Mouse (Mus musculus) MEL (cell line): ENCODE data around the gene Rad51d. TPM values are rescaled to one million over a fixed set of nuclear protein-coding genes. Genes with fewer than 3 reads are reported as not detected.
A peak's percentile ranks its signal among the peaks of the same experiment; 100 is the strongest.

Experiments
- DNase-seq: peaks from one replicate; pipeline ENCODE4 v3.0.0; 2011; ENCODE audit warnings: low read depth, low spot score
- H3K27ac ChIP-seq: 2 replicates; pipeline ENCODE4 v1.5.1; 2012; ENCODE audit warnings: low read depth, mild to moderate bottlenecking, control low read depth, low read length, moderate library complexity; ENCODE audit not compliant: control insufficient read depth
- H3K27me3 ChIP-seq, 2 experiments: fragments of 150-350 bp in 1 of 2; sonication (generic) in 1 of 2; 2 replicates each; pipeline ENCODE4 v1.6.1; 2012; ENCODE audit warnings: low read length in 2 of 2, mild to moderate bottlenecking in 2 of 2, improper control_type of control experiment in 1 of 2, moderate library complexity in 1 of 2; ENCODE audit not compliant: insufficient read depth in 2 of 2, control insufficient read depth in 1 of 2
- H3K36me3 ChIP-seq, 2 experiments: 2 replicates each; pipeline ENCODE4 v1.6.1; 2012 to 2014; ENCODE audit warnings: low read length in 2 of 2, improper control_type of control experiment in 1 of 2, inconsistent platforms in 1 of 2, mild to moderate bottlenecking in 1 of 2; ENCODE audit not compliant: insufficient read depth in 2 of 2, control insufficient read depth in 1 of 2
- H3K4me1 ChIP-seq, 2 experiments: fragments of 150-350 bp in 1 of 2; sonication (generic) in 1 of 2; 2 replicates each; pipeline ENCODE4 v1.6.1; 2012; ENCODE audit warnings: low read length in 2 of 2, improper control_type of control experiment in 1 of 2, mild to moderate bottlenecking in 1 of 2; ENCODE audit not compliant: insufficient read depth in 2 of 2, control insufficient read depth in 1 of 2
- H3K4me3 ChIP-seq, 2 experiments: fragments of 150-350 bp in 1 of 2; sonication (generic) in 1 of 2; 2 replicates each; pipeline ENCODE4 v1.5.1; 2012; ENCODE audit warnings: low read depth in 2 of 2, low read length in 2 of 2, mild to moderate bottlenecking in 2 of 2, moderate library complexity in 2 of 2, control low read depth in 1 of 2, improper control_type of control experiment in 1 of 2; ENCODE audit not compliant: control insufficient read depth in 1 of 2, insufficient read depth in 1 of 2
- H3K79me2 ChIP-seq: 2 replicates; pipeline ENCODE4 v1.6.1; 2012; ENCODE audit warnings: mild to moderate bottlenecking, low read length, moderate library complexity; ENCODE audit not compliant: control insufficient read depth, poor library complexity, insufficient read depth
- H3K9ac ChIP-seq: 2 replicates; pipeline ENCODE4 v1.6.1; 2012; ENCODE audit warnings: low read depth, mild to moderate bottlenecking, control low read depth, low read length, moderate library complexity; ENCODE audit not compliant: control insufficient read depth, poor library complexity, severe bottlenecking
- H3K9me3 ChIP-seq: fragments of 150-350 bp; sonication (generic); replicated peaks from 2 replicates; pipeline ENCODE4 v1.6.1; 2012; ENCODE audit warnings: mild to moderate bottlenecking, low read length, improper control_type of control experiment, moderate library complexity; ENCODE audit not compliant: insufficient read depth
- BHLHE40 ChIP-seq: IDR thresholded peaks from 2 replicates; pipeline ENCODE4 v1.6.1; 2012; ENCODE audit warnings: low read depth, mild to moderate bottlenecking, inconsistent platforms, low read length, improper control_type of control experiment, borderline replicate concordance
- CHD1 ChIP-seq: IDR thresholded peaks from 2 replicates; pipeline ENCODE4 v1.6.1; 2012; ENCODE audit warnings: low read depth, mild to moderate bottlenecking, inconsistent platforms, low read length, improper control_type of control experiment
- CTCF ChIP-seq, 3 experiments: IDR thresholded peaks in 2 of 3; conservative IDR thresholded peaks in 1 of 3; 2 replicates each; pipeline ENCODE4 v1.5.1; 2011 to 2012; ENCODE audit warnings: low read length in 3 of 3, low read depth in 2 of 3, mild to moderate bottlenecking in 2 of 3, improper control_type of control experiment in 1 of 3, inconsistent platforms in 1 of 3, mixed read lengths in 1 of 3, moderate library complexity in 1 of 3; ENCODE audit not compliant: control insufficient read depth in 1 of 3, insufficient read depth in 1 of 3, poor library complexity in 1 of 3, severe bottlenecking in 1 of 3
- E2F4 ChIP-seq: IDR thresholded peaks from 2 replicates; pipeline ENCODE4 v1.6.1; 2011; ENCODE audit warnings: low read depth, low read length, improper control_type of control experiment, borderline replicate concordance
- ELF1 ChIP-seq: IDR thresholded peaks from 2 replicates; pipeline ENCODE4 v1.6.1; 2014; ENCODE audit warnings: low read depth, mild to moderate bottlenecking, inconsistent platforms, low read length, improper control_type of control experiment, moderate library complexity
- EP300 ChIP-seq, 2 experiments: IDR thresholded peaks; 2 replicates each; pipeline ENCODE4 v1.6.1; 2011; ENCODE audit warnings: improper control_type of control experiment in 2 of 2, low read length in 2 of 2, low read depth in 1 of 2, mild to moderate bottlenecking in 1 of 2
- ETS1 ChIP-seq: IDR thresholded peaks from 2 replicates; pipeline ENCODE4 v1.6.1; 2012; ENCODE audit warnings: low read depth, mild to moderate bottlenecking, inconsistent platforms, low read length, improper control_type of control experiment, moderate library complexity
- GABPA ChIP-seq: IDR thresholded peaks from 2 replicates; pipeline ENCODE4 v1.6.1; 2012; ENCODE audit warnings: low read depth, mild to moderate bottlenecking, inconsistent platforms, low read length, improper control_type of control experiment, moderate library complexity
- GATA1 ChIP-seq: IDR thresholded peaks from 2 replicates; pipeline ENCODE4 v1.6.1; 2011; ENCODE audit warnings: low read depth, low read length, improper control_type of control experiment
- HCFC1 ChIP-seq: IDR thresholded peaks from 2 replicates; pipeline ENCODE4 v1.6.1; 2012; ENCODE audit warnings: low read depth, mild to moderate bottlenecking, inconsistent platforms, low read length, improper control_type of control experiment, moderate library complexity
- JUND ChIP-seq: IDR thresholded peaks from 2 replicates; pipeline ENCODE4 v1.6.1; 2011; ENCODE audit warnings: low read depth, mild to moderate bottlenecking, improper control_type of control experiment, low read length
- MAFK ChIP-seq: IDR thresholded peaks from 2 replicates; pipeline ENCODE4 v1.6.1; 2011; ENCODE audit warnings: low read depth, mild to moderate bottlenecking, low read length, improper control_type of control experiment, borderline replicate concordance
- MAZ ChIP-seq: IDR thresholded peaks from 2 replicates; pipeline ENCODE4 v1.6.1; 2012; ENCODE audit warnings: low read depth, mild to moderate bottlenecking, inconsistent platforms, low read length, improper control_type of control experiment
- MYC ChIP-seq: IDR thresholded peaks from 2 replicates; pipeline ENCODE4 v1.6.1; 2011; ENCODE audit warnings: low read depth, mild to moderate bottlenecking, low read length, improper control_type of control experiment, moderate library complexity
- NELFE ChIP-seq: IDR thresholded peaks from 2 replicates; pipeline ENCODE4 v1.6.1; 2011; ENCODE audit warnings: low read depth, low read length, improper control_type of control experiment
- NRF1 ChIP-seq: IDR thresholded peaks from 2 replicates; pipeline ENCODE4 v1.6.1; 2014; ENCODE audit warnings: low read depth, mild to moderate bottlenecking, inconsistent platforms, low read length, improper control_type of control experiment, moderate library complexity; ENCODE audit not compliant: poor library complexity, insufficient read depth, severe bottlenecking
- POLR2A ChIP-seq, 2 experiments: IDR thresholded peaks; 2 replicates each; pipeline ENCODE4 v1.6.1; 2011 to 2012; ENCODE audit warnings: low read length in 2 of 2, mild to moderate bottlenecking in 2 of 2, control low read depth in 1 of 2, improper control_type of control experiment in 1 of 2, low read depth in 1 of 2, moderate library complexity in 1 of 2; ENCODE audit not compliant: control insufficient read depth in 1 of 2, insufficient read depth in 1 of 2, poor library complexity in 1 of 2
- POLR2AphosphoS2 ChIP-seq: IDR thresholded peaks from 2 replicates; pipeline ENCODE4 v1.6.1; 2011; ENCODE audit warnings: low read length, improper control_type of control experiment
- RAD21 ChIP-seq: IDR thresholded peaks from 2 replicates; pipeline ENCODE4 v1.6.1; 2011; ENCODE audit warnings: mild to moderate bottlenecking, low read depth, low read length, improper control_type of control experiment
- RCOR1 ChIP-seq: IDR thresholded peaks from 2 replicates; pipeline ENCODE4 v1.6.1; 2012; ENCODE audit warnings: low read depth, mild to moderate bottlenecking, inconsistent platforms, low read length, improper control_type of control experiment
- SIN3A ChIP-seq: IDR thresholded peaks from 2 replicates; pipeline ENCODE4 v1.6.1; 2012; ENCODE audit warnings: low read length, improper control_type of control experiment, inconsistent platforms
- TAL1 ChIP-seq: IDR thresholded peaks from 2 replicates; pipeline ENCODE4 v1.6.1; 2012; ENCODE audit warnings: mild to moderate bottlenecking, inconsistent platforms, low read length, moderate library complexity, mixed read lengths
- TBP ChIP-seq: IDR thresholded peaks from 2 replicates; pipeline ENCODE4 v1.8.0; 2011; ENCODE audit warnings: low read depth, low read length, improper control_type of control experiment
- TCF12 ChIP-seq: IDR thresholded peaks from 2 replicates; pipeline ENCODE4 v1.6.1; 2014; ENCODE audit warnings: low read depth, mild to moderate bottlenecking, inconsistent platforms, low read length, improper control_type of control experiment, moderate library complexity
- USF1 ChIP-seq: IDR thresholded peaks from 2 replicates; pipeline ENCODE4 v1.6.1; 2014; ENCODE audit warnings: low read depth, mild to moderate bottlenecking, inconsistent platforms, low read length, improper control_type of control experiment, moderate library complexity
- USF2 ChIP-seq, 2 experiments: IDR thresholded peaks; 2 replicates each; pipeline ENCODE4 v1.6.1; 2011 to 2012; ENCODE audit warnings: improper control_type of control experiment in 2 of 2, low read length in 2 of 2, borderline replicate concordance in 1 of 2, inconsistent platforms in 1 of 2, low read depth in 1 of 2, mild to moderate bottlenecking in 1 of 2; ENCODE audit not compliant: insufficient read depth in 1 of 2
- ZC3H11A ChIP-seq: IDR thresholded peaks from 2 replicates; pipeline ENCODE4 v1.6.1; 2012; ENCODE audit warnings: low read depth, mild to moderate bottlenecking, inconsistent platforms, low read length, improper control_type of control experiment
- ZNF384 ChIP-seq: IDR thresholded peaks from 2 replicates; pipeline ENCODE4 v1.6.1; 2012; ENCODE audit warnings: low read depth, mild to moderate bottlenecking, inconsistent platforms, low read length, improper control_type of control experiment
- polyA plus RNA-seq, 2 experiments: library from polyadenylated mRNA; stranded (reverse) in 1 of 2; unstranded in 1 of 2; fragments of >175 nt in 1 of 2; fragments of >200 nt in 1 of 2; gene quantifications; 2 replicates each; pipeline versions ENCODE4 v1.2.1 to v1.2.4; 2012; ENCODE audit warnings: low replicate concordance in 2 of 2, low read depth in 1 of 2; ENCODE audit not compliant: insufficient read length in 2 of 2, insufficient read depth in 1 of 2, missing spikeins in 1 of 2
- total RNA-seq: library from RNA; depleted of rRNA; stranded (reverse); fragments of 300-350 nt; gene quantifications from 2 replicates; pipeline ENCODE4 v1.2.3, GENCODE M21; 2012

Gene Rad51d
- total and polyA plus RNA-seq, 3 experiments, result 21.1 to 30.0 TPM; not detected in 1

DNA sequence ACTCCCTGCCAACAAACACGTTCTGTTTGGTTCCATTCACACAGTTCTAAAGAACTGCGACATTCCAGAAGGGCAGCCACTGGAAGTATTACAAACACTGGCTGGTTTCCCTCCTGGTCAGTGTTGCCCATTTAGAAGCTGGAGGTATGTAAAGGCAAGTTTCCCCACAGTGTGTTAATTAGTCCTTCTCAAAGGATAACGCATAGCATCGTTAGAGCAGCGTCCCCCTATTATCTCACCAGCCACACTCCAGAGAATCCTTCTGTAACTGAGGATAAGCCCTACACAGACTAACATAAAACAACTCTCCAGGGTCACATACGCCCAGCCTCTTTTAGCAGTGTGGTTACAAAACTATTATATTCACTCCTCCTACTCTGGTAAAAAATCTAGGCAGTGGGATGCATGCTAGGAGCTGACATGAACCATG is 42.8 kb downstream of the Rad51d start (continued):
- peak; percentile 98 for TF ChIP-seq TAL1
- TF ChIP-seq NELFE, result no peak

DNA sequence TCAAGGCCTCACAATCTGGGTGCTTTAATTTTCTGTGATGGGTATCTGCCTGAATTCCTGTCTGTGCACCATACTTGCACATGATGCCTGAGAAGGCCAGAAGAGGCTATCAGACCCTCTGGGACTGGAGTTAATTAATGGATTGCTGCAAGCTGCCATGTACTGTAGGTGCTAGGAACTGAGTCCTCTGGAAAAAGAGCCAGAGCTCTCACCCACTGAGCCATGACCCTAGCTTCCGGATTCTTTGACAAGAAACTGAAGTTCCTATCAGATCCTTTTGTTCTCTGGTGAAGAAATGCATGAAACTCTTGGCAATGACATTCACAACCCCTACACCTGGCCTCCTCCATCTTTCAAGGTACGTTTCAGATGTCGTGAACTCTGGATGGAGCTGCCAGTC is 43.5 kb downstream of the Rad51d start:
- H3K9me3 ChIP-seq, result no peaks in the 10 kb centered on the region
- no peaks in the 10 kb centered on the region for H3K27me3 ChIP-seq
- TF ChIP-seq GATA1 (peak; percentile 59), POLR2A (IDR thresholded peaks at IDR 0.05; ENCODE audit: control insufficient read depth in 1 of 2, insufficient read depth in 1 of 2, low read depth in 1 of 2, low read length in 2 of 2, poor library complexity in 1 of 2) (no peak), CHD1 (peak; percentile 48; the same call in 1 of the 2 replicates), ELF1 (peak; percentile 78; the same call in 1 of the 2 replicates), ETS1 (peak; percentile 35; the same call in 1 of the 2 replicates), EP300 (IDR thresholded peaks at IDR 0.05; ENCODE audit: low read depth in 1 of 2, low read length in 2 of 2) (peak in 1 of 2 experiments; percentile 48; a peak in 1 of 4 replicates), SIN3A (peak; percentile 51; the same call in 1 of the 2 replicates), RAD21 (no peak), TCF12 (peak; percentile 30; the same call in 1 of the 2 replicates), HCFC1 (no peak)
- peak overlapping the region; percentile 43 for H3K9ac ChIP-seq
- peaks cover 0 to 32% of the 10 kb centered on the region in 2 experiments; a peak in 2 of 4 replicates for H3K36me3 ChIP-seq
- DNase-seq, result peak; percentile 79
- H3K4me1 ChIP-seq, result peaks cover 21 to 31% of the 10 kb centered on the region in 2 experiments
- peaks cover 3% of the 10 kb centered on the region for H3K79me2 ChIP-seq
- peak overlapping the region; percentile 88 for H3K27ac ChIP-seq
- peak overlapping the region; percentile 7 to 59 for H3K4me3 ChIP-seq

DNA sequence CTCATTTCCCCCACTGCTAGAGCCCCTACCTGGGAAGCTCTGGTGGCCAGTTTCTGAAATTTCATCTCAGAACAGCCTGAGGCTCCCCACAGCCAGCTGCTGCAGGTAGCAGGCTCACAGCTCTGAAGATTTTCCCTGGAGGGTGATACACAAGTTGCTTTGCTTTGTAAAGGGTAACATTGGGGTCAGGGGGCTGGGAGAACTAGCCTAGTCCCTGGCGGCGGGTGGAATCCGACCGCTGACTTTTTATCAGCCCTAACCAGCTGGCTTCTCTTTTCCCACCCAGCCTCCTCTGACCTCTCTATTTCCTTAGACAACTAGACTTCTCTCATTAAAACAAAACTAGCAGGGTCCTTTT is 44.4 kb downstream of the Rad51d start:
- Histone ChIP-seq H3K36me3 (peaks cover 0 to 32% of the 10 kb centered on the region in 2 experiments; a peak in 2 of 4 replicates), H3K9ac (peak overlapping the region; percentile 67), H3K27me3 (no peaks in the 10 kb centered on the region), H3K4me3 (peak overlapping the region; percentile 53 to 59), H3K9me3 (no peaks in the 10 kb centered on the region), H3K4me1 (peaks cover 21 to 31% of the 10 kb centered on the region in 2 experiments), H3K79me2 (peaks cover 3% of the 10 kb centered on the region), H3K27ac (peak overlapping the region; percentile 88)
- DNase-seq, result peak; percentile 91
- TF ChIP-seq ETS1, result peak; percentile 97
- no peak; the same call in 1 of the 2 replicates for TF ChIP-seq TBP
- TF ChIP-seq CHD1, result no peak
- TF ChIP-seq POLR2AphosphoS2, result no peak
- TF ChIP-seq NRF1, result no peak
- no peak for TF ChIP-seq MYC
- TF ChIP-seq BHLHE40, result no peak
- TF ChIP-seq TCF12, result peak; percentile 95
- no peak; the same call in 1 of the 2 replicates for TF ChIP-seq MAZ
- no peak for TF ChIP-seq USF2 (IDR thresholded peaks at IDR 0.05; ENCODE audit: borderline replicate concordance in 1 of 2, insufficient read depth in 1 of 2, low read depth in 1 of 2, low read length in 2 of 2)
- no peak for TF ChIP-seq JUND
- TF ChIP-seq TAL1, result peak; percentile 97
- peak; percentile 93 for TF ChIP-seq GATA1
- TF ChIP-seq GABPA, result no peak
- TF ChIP-seq RAD21, result no peak
- peak; percentile 22; the same call in 1 of the 2 replicates for TF ChIP-seq HCFC1
- no peak for TF ChIP-seq MAFK
- TF ChIP-seq EP300 (IDR thresholded peaks at IDR 0.05; ENCODE audit: low read depth in 1 of 2, low read length in 2 of 2), result peak; percentile 96 to 97
- no peak for TF ChIP-seq USF1
- no peak for TF ChIP-seq CTCF (IDR thresholded peaks at IDR 0.05 in 2 of 3, conservative IDR thresholded peaks at IDR 0.05 in 1 of 3; ENCODE audit: control insufficient read depth in 1 of 3, insufficient read depth in 1 of 3, low read depth in 2 of 3, low read length in 3 of 3, poor library complexity in 1 of 3, severe bottlenecking in 1 of 3)
- TF ChIP-seq RCOR1, result peak; percentile 83
- TF ChIP-seq ZNF384, result no peak
- no peak for TF ChIP-seq ZC3H11A
- 0 out of 2 replicates have a peak, but pooled peaks have one; percentile 30 for TF ChIP-seq ELF1
- 0 out of 2 replicates have a peak, but pooled peaks have one; percentile 52 for TF ChIP-seq E2F4
